Mouse (Mus musculus) testis, adult 2 months (tissue): ENCODE measurements around the gene Gm4177.
"Not testable (repeated sequence)": the region's sequence is repeated elsewhere in the genome, so short reads cannot be mapped to it uniquely, and the experiment has no call there.

ENCODE experiments used
- CTCF ChIP-seq: fragments of 200-500 bp; IDR thresholded peaks from 2 replicates; pipeline ENCODE4 v1.5.1; 2012; ENCODE audit warnings: low read depth, mild to moderate bottlenecking, inconsistent platforms, low read length, moderate library complexity; ENCODE audit not compliant: control insufficient read depth, insufficient read depth, insufficient replicate concordance
- POLR2A ChIP-seq: fragments of 200-500 bp; IDR thresholded peaks from 2 replicates; pipeline ENCODE4 v1.6.1; 2012; ENCODE audit warnings: low read depth, mild to moderate bottlenecking, inconsistent platforms, low read length, moderate library complexity; ENCODE audit not compliant: control insufficient read depth

- TF ChIP-seq CTCF, POLR2A: not testable (repeated sequence)
These were observed 47.6 kb upstream of the Gm4177 start, which contains the start of gene Gm5725 for GRCm38 (mm10) chr7:21844167-21844566.
